ENCODE assay signal across 8 mouse cellular contexts in the genomic region with DNA sequence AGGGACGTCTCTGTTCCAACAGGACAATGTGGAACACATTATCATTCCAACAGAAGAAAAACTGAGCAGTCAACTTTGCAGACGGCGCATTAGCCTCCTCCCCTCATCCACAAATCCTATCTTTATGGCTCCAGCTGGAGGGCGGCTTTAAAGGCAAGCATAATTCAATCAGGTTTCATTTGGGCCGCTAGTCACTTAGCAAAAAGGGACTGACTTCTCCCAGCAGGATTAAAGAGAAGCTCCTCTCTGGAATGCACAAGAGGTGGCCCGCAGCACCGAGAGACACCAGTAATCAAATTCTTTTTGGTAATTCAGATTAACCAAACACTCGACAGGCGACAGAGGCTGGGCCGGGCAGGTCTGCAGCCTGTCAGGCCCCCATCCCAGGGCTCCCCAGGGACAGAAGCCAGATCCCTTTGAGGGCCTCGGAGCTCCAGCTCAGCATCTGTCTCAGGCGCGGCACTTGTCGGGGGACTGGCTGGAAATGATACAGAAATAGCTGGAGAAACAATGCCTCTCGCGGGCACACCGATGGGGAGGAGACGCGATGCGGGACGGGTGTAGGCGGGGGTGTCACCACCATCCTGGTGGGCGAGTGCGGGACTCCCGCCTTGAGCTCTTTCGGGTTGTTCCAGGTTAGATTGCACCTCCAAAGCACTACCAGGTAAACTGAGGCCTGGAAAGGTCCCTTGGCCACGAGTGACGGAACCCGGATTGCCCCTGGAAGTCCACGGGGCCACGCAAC. TPM values are rescaled to one million over a fixed set of nuclear protein-coding genes. Genes with fewer than 3 reads are reported as not detected.
DNase-seq lines count a peak whose midpoint lies in the region; ATAC-seq lines count a peak whose summit lies in the region.

No protein-coding gene starts in this region.

- WGBS in hindbrain, embryonic 12.5 days = 2% methylated on average over 31 of the region's 31 CpGs

- peaks cover 13% of the 10 kb centered on the region for H3K27me3 ChIP-seq in hindbrain, embryonic 12.5 days

- H3K9me3 ChIP-seq in hindbrain, embryonic 12.5 days (replicated peaks) = no peaks in the 10 kb centered on the region

- peak overlapping the region; percentile 64 for H3K4me3 ChIP-seq in hindbrain, embryonic 12.5 days

- ATAC-seq in hindbrain, embryonic 12.5 days (ENCODE audit: low FRiP score) = peak; percentile 55
- ATAC-seq in granulocyte monocyte progenitor cell, adult 5-6 weeks (replicated peaks; ENCODE audit: poor library complexity, severe bottlenecking) = no peak

- peak overlapping the region; percentile 65 for H3K9ac ChIP-seq in hindbrain, embryonic 12.5 days

- peak overlapping the region; percentile 55 for H3K27ac ChIP-seq in hindbrain, embryonic 12.5 days

- peak overlapping the region; percentile 99 for H3K4me2 ChIP-seq in hindbrain, embryonic 12.5 days (replicated peaks)

- no peaks in the 10 kb centered on the region for H3K36me3 ChIP-seq in hindbrain, embryonic 12.5 days

- DNase-seq in ES-CJ7 (ENCODE audit: low read depth, low spot score) = peak; percentile 21
- DNase-seq in adrenal gland, postnatal 25 days = peak; percentile 15
- DNase-seq in frontal cortex, postnatal 25 days (ENCODE audit: low spot score in 2 of 2) = peak; percentile 28 to 43
- peak; percentile 35 to 43 for DNase-seq in layer of hippocampus, postnatal 36 days
- peak; percentile 21 for DNase-seq in lung, postnatal 36 days
- peak; percentile 41 to 47 for DNase-seq in right cerebral cortex, postnatal 36 days (ENCODE audit: low spot score in 2 of 2)

- H3K4me1 ChIP-seq in hindbrain, embryonic 12.5 days = peaks cover 16% of the 10 kb centered on the region

RNA-seq across cellular contexts. Expression of a gene that starts 0.8 kb away (rescaled TPM):
- total RNA-seq in adrenal gland, postnatal 25 days (2021) = 2.9 and 8.1 TPM in 2 replicates
- polyA plus RNA-seq in hindbrain, embryonic 12.5 days (2016; fragmentation: Nextera tagmentation; extraction: Ambion mirVana) = 7.5 and 8.5 TPM in 2 replicates
- 10 to 100 TPM; 13.5 to 14.7 TPM for total RNA-seq in layer of hippocampus, postnatal 36 days (2021)
- total RNA-seq in granulocyte monocyte progenitor cell, adult 5-6 weeks (2014; fragmentation: Nextera tagmentation) = not detected in 2 replicates
- not detected in 2 replicates for total RNA-seq in granulocyte monocyte progenitor cell, adult 5-6 weeks (2017)

RNA-seq across cellular contexts. Expression of a gene that starts 20.3 kb away (rescaled TPM):
- 0.19 and 0.30 TPM in 2 replicates for total RNA-seq in adrenal gland, postnatal 25 days (2021)
- polyA plus RNA-seq in hindbrain, embryonic 12.5 days (2016; fragmentation: Nextera tagmentation; extraction: Ambion mirVana) = 0.32 and 0.36 TPM in 2 replicates
- total RNA-seq in layer of hippocampus, postnatal 36 days (2021) = under 1 TPM; 0.72 to 0.76 TPM
- not detected in 2 replicates for total RNA-seq in granulocyte monocyte progenitor cell, adult 5-6 weeks (2014; fragmentation: Nextera tagmentation)
- not detected in 2 replicates for total RNA-seq in granulocyte monocyte progenitor cell, adult 5-6 weeks (2017)

RNA-seq across cellular contexts. Expression of a gene that starts 58.5 kb away (rescaled TPM):
- total RNA-seq in adrenal gland, postnatal 25 days (2021) = 28.5 and 32.3 TPM in 2 replicates
- polyA plus RNA-seq in hindbrain, embryonic 12.5 days (2016; fragmentation: Nextera tagmentation; extraction: Ambion mirVana) = 12.0 and 12.2 TPM in 2 replicates
- 100 to 1,000 TPM; 159 to 178 TPM for total RNA-seq in layer of hippocampus, postnatal 36 days (2021)
- not detected in 2 replicates for total RNA-seq in granulocyte monocyte progenitor cell, adult 5-6 weeks (2014; fragmentation: Nextera tagmentation)
- total RNA-seq in granulocyte monocyte progenitor cell, adult 5-6 weeks (2017) = not detected in 2 replicates

Comparison
In these comparisons a context has a peak if more than half of its experiments do, and no peak if none do; other contexts are left out.
1. RNA of a gene that starts 58.5 kb away (total RNA-seq): 159 to 178 TPM in layer of hippocampus, postnatal 36 days and 28.5 to 32.3 TPM in adrenal gland, postnatal 25 days; not detected in granulocyte monocyte progenitor cell, adult 5-6 weeks; every median in the first group is over 10 times any median in the second.
2. Peak in every context shown above with its lines, with median percentiles within 50 percentile points of each other: DNase-seq.